In genomic region chr1:130371895-130372528, GRCm38 (mm10) we compare ENCODE assay signal across 9 mouse cellular contexts. TPM values are rescaled to one million over a fixed set of nuclear protein-coding genes. Genes with fewer than 3 reads are reported as not detected.
DNase-seq lines count a peak whose midpoint lies in the region; ATAC-seq and TF ChIP-seq lines count a peak whose summit lies in the region.
"Had no signal": no experiment of that assay in that cellular context is flagged by ENCODE, and none has a peak within 500 bp of the region (broad histone marks: within the 10 kb centered on the region; RNA-seq: fewer than 3 reads in every experiment).

No protein-coding gene starts in this region.

- peak; percentile 90 for TF ChIP-seq CTCF in liver, postnatal 0 days (IDR thresholded peaks at IDR 0.05; ENCODE audit: low read depth)

- H3K4me1 ChIP-seq in heart, embryonic 12.5 days (replicated peaks), result peaks cover 12% of the 10 kb centered on the region
- peaks cover 5% of the 10 kb centered on the region; the same call in 1 of the 2 replicates for H3K4me1 ChIP-seq in liver, postnatal 0 days (ENCODE audit: insufficient read depth)

- H3K9ac ChIP-seq in heart, embryonic 12.5 days, result no peak overlapping the region
- H3K9ac ChIP-seq in liver, postnatal 0 days (replicated peaks), result no peak overlapping the region
- H3K9ac ChIP-seq: liver, embryonic 15.5 days had no signal

- no peaks in the 10 kb centered on the region for H3K9me3 ChIP-seq in heart, embryonic 12.5 days (replicated peaks)
- no peaks in the 10 kb centered on the region for H3K9me3 ChIP-seq in liver, postnatal 0 days (ENCODE audit: low read length)
- H3K9me3 ChIP-seq: liver, embryonic 15.5 days had no signal

- H3K4me2 ChIP-seq in heart, embryonic 12.5 days, result no peak overlapping the region
- H3K4me2 ChIP-seq in liver, postnatal 0 days (ENCODE audit: low read depth, low read length), result no peak overlapping the region
- H3K4me2 ChIP-seq: liver, embryonic 15.5 days had no signal

- DNase-seq in heart, adult 11 months, result peak; percentile 92
- peak; percentile 50 for DNase-seq in Muller cell, postnatal 12 days (ENCODE audit: inconsistent ontology term)
- DNase-seq in cerebellum, adult 9-11 months, result peak; percentile 8
- peak; percentile 13 to 30 for DNase-seq in frontal cortex, postnatal 10 days (ENCODE audit: low spot score in 2 of 2)
- peak; percentile 59 for DNase-seq in kidney, postnatal 10 days
- peak; percentile 39 for DNase-seq in liver, postnatal 0 days
- peak; percentile 39 for DNase-seq in retina, adult 2 months (ENCODE audit: low read depth, low spot score)

- no peak for TF ChIP-seq EP300 in liver, postnatal 0 days (IDR thresholded peaks at IDR 0.05; ENCODE audit: low read depth)

- WGBS in heart, embryonic 12.5 days, result 34% methylated on average over 7 of the region's 7 CpGs
- 30% methylated on average over 7 of the region's 7 CpGs for WGBS in liver, postnatal 0 days (ENCODE audit: insufficient replicate concordance)

- no peaks in the 10 kb centered on the region for H3K27me3 ChIP-seq in heart, embryonic 12.5 days (replicated peaks)
- H3K27me3 ChIP-seq in liver, postnatal 0 days (ENCODE audit: insufficient read depth, low read length), result no peaks in the 10 kb centered on the region
- H3K27me3 ChIP-seq: liver, embryonic 15.5 days had no signal

- no peak overlapping the region for H3K27ac ChIP-seq in heart, embryonic 12.5 days (ENCODE audit: poor library complexity, severe bottlenecking)
- H3K27ac ChIP-seq in liver, postnatal 0 days (ENCODE audit: low read depth), result no peak overlapping the region

- no peak for ATAC-seq in heart, embryonic 12.5 days (ENCODE audit: insufficient number of reproducible peaks, low FRiP score)
- ATAC-seq in liver, postnatal 0 days, result no peak

- H3K36me3 ChIP-seq in heart, embryonic 12.5 days, result no peaks in the 10 kb centered on the region
- no peaks in the 10 kb centered on the region for H3K36me3 ChIP-seq in liver, postnatal 0 days (replicated peaks; ENCODE audit: insufficient read depth, low read length)
- H3K36me3 ChIP-seq: liver, embryonic 15.5 days had no signal

- no peak overlapping the region for H3K4me3 ChIP-seq in heart, embryonic 12.5 days
- no peak overlapping the region for H3K4me3 ChIP-seq in liver, postnatal 0 days (ENCODE audit: low read depth, low read length)
- H3K4me3 ChIP-seq: liver, embryonic 15.5 days had no signal

RNA-seq across cellular contexts. Expression of gene Cd55b, which starts 50.8 kb away (rescaled TPM):
- polyA plus RNA-seq in heart, embryonic 12.5 days (2016; fragmentation: Nextera tagmentation; extraction: Ambion mirVana), result not detected in 2 replicates
- not detected in 2 replicates for polyA plus RNA-seq in liver, postnatal 0 days (2015; fragmentation: Nextera tagmentation; extraction: Ambion mirVana)
- polyA plus RNA-seq: liver, embryonic 15.5 days had no signal

Comparison
In these comparisons a context has a peak if more than half of its experiments do, and no peak if none do; other contexts are left out.
1. DNase-seq: peak in every context shown above with its lines; median percentile 92 in heart, adult 11 months; 59 in kidney, postnatal 10 days; 50 in Muller cell, postnatal 12 days; 39 in liver, postnatal 0 days; 39 in retina, adult 2 months; 22 in frontal cortex, postnatal 10 days; 8 in cerebellum, adult 9-11 months.